Mouse (Mus musculus): ENCODE results near the gene Fev.

DNA sequence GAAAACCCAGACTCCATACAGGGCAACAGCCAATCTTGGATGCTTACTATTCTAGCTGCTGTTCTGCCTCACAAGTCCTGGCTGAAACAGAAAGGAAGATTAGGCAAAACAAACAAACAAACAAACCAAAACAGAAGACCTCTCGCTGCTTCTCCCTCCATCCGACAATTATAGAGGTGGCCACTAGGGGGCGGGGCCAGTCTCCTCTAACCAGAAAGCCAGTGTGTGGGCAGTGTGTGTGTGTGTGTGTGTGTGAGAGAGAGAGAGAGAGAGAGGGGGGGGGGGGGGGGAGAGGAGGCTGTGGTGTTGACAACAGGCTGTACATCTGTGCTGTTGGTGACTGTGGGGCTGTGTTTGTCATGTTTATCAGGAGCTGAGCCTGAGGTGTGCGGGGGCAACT, 9.7 kb upstream of the Fev start:
- TF ChIP-seq POLR2A (IDR thresholded peaks at IDR 0.05; ENCODE audit: borderline replicate concordance, low read depth, low read length) (no peak), CTCF (IDR thresholded peaks at IDR 0.05; ENCODE audit: low read depth, low read length) (peak; percentile 62)
